Mouse (Mus musculus) megakaryocyte, embryonic 14.5 days (primary cell): ENCODE measurements around the gene Ppm1k.

Experiments used
- FLI1 ChIP-seq: IDR thresholded peaks from 2 replicates; pipeline ENCODE4 v1.6.1; 2012; ENCODE audit warnings: low read length, inconsistent platforms, mixed read lengths
- GATA1 ChIP-seq: IDR thresholded peaks from 3 replicates; pipeline ENCODE4 v1.6.1; 2012; ENCODE audit warnings: mixed read lengths, low read length, inconsistent platforms, borderline replicate concordance

GRCm38 (mm10) chr6:57565452-57565851 lies 30.2 kb upstream of the Ppm1k start:
- TF ChIP-seq GATA1 (no peak), FLI1 (no peak)
